Mouse (Mus musculus): Measurements from ENCODE around the gene Supv3l1. TPM values are rescaled to one million over a fixed set of nuclear protein-coding genes. Genes with fewer than 3 reads are reported as not detected.
A peak's percentile ranks its signal among the peaks of the same experiment; 100 is the strongest.
"Not testable (repeated sequence)": the region's sequence is repeated elsewhere in the genome, so short reads cannot be mapped to it uniquely, and the experiment has no call there.

The Supv3l1 gene
- 28.1 and 29.9 TPM in 2 replicates for polyA plus RNA-seq (2015; fragmentation: Nextera tagmentation; extraction: Ambion mirVana)

- ATAC-seq (replicated peaks; ENCODE audit: low FRiP score): peak; percentile 90
- peak within 1 kb of the TSS; percentile 61 for H3K4me2 ChIP-seq
- H3K9me3 ChIP-seq (replicated peaks): no peaks in the 10 kb centered on the region
- peaks cover 29% of the 10 kb centered on the region for H3K36me3 ChIP-seq
- peaks cover 17% of the 10 kb centered on the region for H3K4me1 ChIP-seq
- H3K9ac ChIP-seq: peak within 1 kb of the TSS; percentile 95
- H3K27me3 ChIP-seq: no peaks in the 10 kb centered on the region
- WGBS: under 1% methylated on average over 73 of the region's 73 CpGs
- peak within 1 kb of the TSS; percentile 83 for H3K4me3 ChIP-seq (replicated peaks)
- H3K27ac ChIP-seq: peak within 1 kb of the TSS; percentile 88
These were observed at the start of gene Supv3l1, which contains the start of gene 4930507D05Rik for GRCm38 (mm10) chr10:62449364-62450279. TSS of gene Supv3l1 (minus strand) at chr10:62449738. TSS of gene 4930507D05Rik (plus strand) at chr10:62449489.

GRCm38 (mm10) chr10:62491681-62492080, 42.1 kb upstream of the Supv3l1 start:
- not testable (repeated sequence) for H3K9ac ChIP-seq; H3K4me3 ChIP-seq (replicated peaks); H3K36me3 ChIP-seq; H3K4me1 ChIP-seq; H3K9me3 ChIP-seq (replicated peaks); ATAC-seq (replicated peaks; ENCODE audit: low FRiP score); H3K27me3 ChIP-seq; H3K27ac ChIP-seq; H3K4me2 ChIP-seq
- whole genome bisulfite sequencing: 83% methylated on average over 3 of the region's 3 CpGs

- WGBS: 31% methylated on average over 1 of the region's 1 CpGs
These were observed 38.7 kb upstream of the Supv3l1 start for GRCm38 (mm10) chr10:62488266-62488665.

GRCm38 (mm10) chr10:62486618-62487415, 37.3 kb upstream of the Supv3l1 start, which contains the start of gene Vps26a:
TSS of gene Vps26a (minus strand) at chr10:62486805.
- no peaks in the 10 kb centered on the region for H3K36me3 ChIP-seq
- H3K9ac ChIP-seq: peak within 1 kb of the TSS; percentile 85
- peak; percentile 90 for ATAC-seq (replicated peaks; ENCODE audit: low FRiP score)
- H3K4me3 ChIP-seq (replicated peaks): peak within 1 kb of the TSS; percentile 78
- H3K27me3 ChIP-seq: no peaks in the 10 kb centered on the region
- H3K9me3 ChIP-seq (replicated peaks): no peaks in the 10 kb centered on the region
- WGBS: under 1% methylated on average over 52 of the region's 59 CpGs
- peak within 1 kb of the TSS; percentile 77 for H3K4me2 ChIP-seq
- H3K4me1 ChIP-seq: peaks cover 8% of the 10 kb centered on the region; the same call in 1 of the 2 replicates
- H3K27ac ChIP-seq: peak within 1 kb of the TSS; percentile 84

More at GRCm38 (mm10) chr10:62488266-62488665, 38.7 kb upstream of the Supv3l1 start:
- no peak overlapping the region for H3K9ac ChIP-seq
- 0 out of 2 replicates have a peak overlapping the region, but pooled peaks have one; percentile 76 for H3K4me2 ChIP-seq
- no peaks in the 10 kb centered on the region for H3K36me3 ChIP-seq
- H3K4me1 ChIP-seq: peaks cover 8% of the 10 kb centered on the region; the same call in 1 of the 2 replicates
- ATAC-seq (replicated peaks; ENCODE audit: low FRiP score): no peak
- no peak overlapping the region for H3K4me3 ChIP-seq (replicated peaks)
- H3K27me3 ChIP-seq: no peaks in the 10 kb centered on the region
- H3K27ac ChIP-seq: no peak overlapping the region
- H3K9me3 ChIP-seq (replicated peaks): no peaks in the 10 kb centered on the region

GRCm38 (mm10) chr10:62485878-62486582, 36.5 kb upstream of the Supv3l1 start:
- ATAC-seq (replicated peaks; ENCODE audit: low FRiP score): peak; percentile 89
- Histone ChIP-seq H3K27ac (peak overlapping the region; percentile 83), H3K9me3 (replicated peaks) (no peaks in the 10 kb centered on the region), H3K4me3 (replicated peaks) (peak overlapping the region; percentile 78), H3K36me3 (no peaks in the 10 kb centered on the region), H3K9ac (peak overlapping the region; percentile 85), H3K27me3 (no peaks in the 10 kb centered on the region), H3K4me2 (peak overlapping the region; percentile 77), H3K4me1 (peaks cover 15% of the 10 kb centered on the region; the same call in 1 of the 2 replicates)
- WGBS: under 1% methylated on average over 48 of the region's 48 CpGs

- WGBS: 56% methylated on average over 7 of the region's 7 CpGs
These were observed 31.7 kb upstream of the Supv3l1 start for GRCm38 (mm10) chr10:62481108-62481852.

GRCm38 (mm10) chr10:62476980-62477379, 27.4 kb upstream of the Supv3l1 start:
- 84% methylated on average over 2 of the region's 2 CpGs for WGBS
- Histone ChIP-seq H3K27ac (no peak overlapping the region), H3K9me3 (replicated peaks) (no peaks in the 10 kb centered on the region), H3K4me1 (0 out of 2 replicates have a peak, but pooled peaks cover 11% of the 10 kb centered on the region), H3K4me3 (replicated peaks) (no peak overlapping the region), H3K9ac (no peak overlapping the region), H3K36me3 (peaks cover 13% of the 10 kb centered on the region), H3K27me3 (no peaks in the 10 kb centered on the region), H3K4me2 (no peak overlapping the region)
- no peak for ATAC-seq (replicated peaks; ENCODE audit: low FRiP score)

More at GRCm38 (mm10) chr10:62481108-62481852, 31.7 kb upstream of the Supv3l1 start:
- no peak overlapping the region for H3K9ac ChIP-seq
- H3K36me3 ChIP-seq: peaks cover 6% of the 10 kb centered on the region
- H3K9me3 ChIP-seq (replicated peaks): no peaks in the 10 kb centered on the region
- no peak overlapping the region for H3K27ac ChIP-seq
- no peak overlapping the region for H3K4me2 ChIP-seq
- H3K4me1 ChIP-seq: peaks cover 16% of the 10 kb centered on the region; the same call in 1 of the 2 replicates
- ATAC-seq (replicated peaks; ENCODE audit: low FRiP score): no peak
- H3K27me3 ChIP-seq: no peaks in the 10 kb centered on the region
- H3K4me3 ChIP-seq (replicated peaks): no peak overlapping the region

- 0 out of 2 replicates have a peak, but pooled peaks cover 4% of the 10 kb centered on the region for H3K4me1 ChIP-seq
- 87% methylated on average over 10 of the region's 10 CpGs for WGBS
- no peak for ATAC-seq (replicated peaks; ENCODE audit: low FRiP score)
These were observed 25.4 kb upstream of the Supv3l1 start for GRCm38 (mm10) chr10:62474944-62475343.

GRCm38 (mm10) chr10:62471105-62471504, 21.6 kb upstream of the Supv3l1 start:
- no peak for ATAC-seq (replicated peaks; ENCODE audit: low FRiP score)
- H3K4me2 ChIP-seq: no peak overlapping the region
- H3K9ac ChIP-seq: no peak overlapping the region
- no peaks in the 10 kb centered on the region for H3K4me1 ChIP-seq
- H3K36me3 ChIP-seq: peaks cover 35% of the 10 kb centered on the region
- H3K9me3 ChIP-seq (replicated peaks): no peaks in the 10 kb centered on the region
- WGBS: 64% methylated on average over 5 of the region's 5 CpGs
- no peak overlapping the region for H3K4me3 ChIP-seq (replicated peaks)
- H3K27ac ChIP-seq: no peak overlapping the region
- H3K27me3 ChIP-seq: no peaks in the 10 kb centered on the region

More at GRCm38 (mm10) chr10:62474944-62475343, 25.4 kb upstream of the Supv3l1 start:
- Histone ChIP-seq H3K27me3 (no peaks in the 10 kb centered on the region), H3K4me3 (replicated peaks) (no peak overlapping the region), H3K9ac (no peak overlapping the region), H3K9me3 (replicated peaks) (no peaks in the 10 kb centered on the region), H3K27ac (no peak overlapping the region), H3K4me2 (no peak overlapping the region), H3K36me3 (peaks cover 16% of the 10 kb centered on the region)

GRCm38 (mm10) chr10:62469736-62470135, 20.2 kb upstream of the Supv3l1 start:
- Histone ChIP-seq H3K27ac (no peak overlapping the region), H3K4me2 (no peak overlapping the region), H3K9me3 (replicated peaks) (no peaks in the 10 kb centered on the region), H3K4me3 (replicated peaks) (no peak overlapping the region), H3K9ac (no peak overlapping the region), H3K27me3 (no peaks in the 10 kb centered on the region), H3K4me1 (no peaks in the 10 kb centered on the region), H3K36me3 (peaks cover 33% of the 10 kb centered on the region)
- WGBS: 93% methylated on average over 4 of the region's 4 CpGs
- ATAC-seq (replicated peaks; ENCODE audit: low FRiP score): no peak

- Histone ChIP-seq H3K4me1 (no peaks in the 10 kb centered on the region), H3K27me3 (no peaks in the 10 kb centered on the region), H3K9ac (no peak overlapping the region), H3K9me3 (replicated peaks) (no peaks in the 10 kb centered on the region), H3K36me3 (peaks cover 71% of the 10 kb centered on the region), H3K4me2 (no peak overlapping the region), H3K27ac (no peak overlapping the region), H3K4me3 (replicated peaks) (no peak overlapping the region)
- ATAC-seq (replicated peaks; ENCODE audit: low FRiP score): no peak
These were observed 11.8 kb upstream of the Supv3l1 start for GRCm38 (mm10) chr10:62461321-62461720.

Measured in kidney, embryonic 15.5 days (tissue).